Mouse (Mus musculus) heart, adult 2 months (tissue): ENCODE data around the gene Pacrg.

Experiments used
- CTCF ChIP-seq: fragments of 200-600 bp; IDR thresholded peaks from 2 replicates; pipeline ENCODE4 v1.8.1; 2022; ENCODE audit warnings: antibody characterized with exemption, mild to moderate bottlenecking, moderate library complexity
- EP300 ChIP-seq: fragments of 200-500 bp; IDR thresholded peaks from 2 replicates; pipeline ENCODE4 v1.6.1; 2011; ENCODE audit warnings: low read depth, low read length, control low read depth; ENCODE audit not compliant: insufficient read depth
- POLR2A ChIP-seq: fragments of 200-500 bp; IDR thresholded peaks from 2 replicates; pipeline ENCODE4 v1.6.1; 2011; ENCODE audit warnings: mild to moderate bottlenecking, low read depth, low read length, control low read depth; ENCODE audit not compliant: insufficient read depth

DNA sequence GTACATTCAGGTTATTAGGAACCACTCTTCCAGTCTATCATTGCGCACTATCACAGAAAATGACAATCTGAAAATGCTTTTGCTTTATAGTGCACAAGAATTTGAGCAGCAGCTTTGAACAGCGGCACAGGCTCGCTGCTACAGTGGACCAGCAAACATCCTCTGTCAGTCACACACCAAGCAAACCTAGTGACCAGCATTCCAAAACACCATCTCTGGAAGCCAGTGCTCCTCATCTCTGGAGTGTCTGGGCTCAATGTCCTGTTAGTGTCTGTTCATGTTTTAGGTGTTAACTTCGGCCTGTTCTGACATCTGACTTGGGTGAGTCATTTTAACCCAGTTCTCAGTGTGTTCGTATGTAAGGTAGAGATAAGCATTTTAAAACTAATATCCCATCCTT is 275.9 kb downstream of the Pacrg start:
- TF ChIP-seq CTCF (no peak), EP300 (no peak), POLR2A (no peak)
